Mouse (Mus musculus) forebrain, embryonic 10.5 days (tissue): ENCODE measurements around the gene Adam26a. TPM values are rescaled to one million over a fixed set of nuclear protein-coding genes. Genes with fewer than 3 reads are reported as not detected.
"Not testable (repeated sequence)": the region's sequence is repeated elsewhere in the genome, so short reads cannot be mapped to it uniquely, and the experiment has no call there.

Experiments used
- DNase-seq: peaks from one replicate; pipeline ENCODE4 v3.0.0-alpha.2; 2017; ENCODE audit warnings: low spot score; ENCODE audit errors: extremely low spot score
- H3K27ac ChIP-seq: fragments of 300-500 bp; sonication (generic); 2 replicates; pipeline ENCODE4 v1.5.1; 2016; ENCODE audit warnings: mild to moderate bottlenecking
- H3K27me3 ChIP-seq: fragments of 300-500 bp; sonication (generic); 2 replicates; pipeline ENCODE4 v1.6.1; 2016; ENCODE audit warnings: mild to moderate bottlenecking; ENCODE audit not compliant: poor library complexity, severe bottlenecking
- H3K36me3 ChIP-seq: fragments of 300-500 bp; sonication (generic); replicated peaks from 2 replicates; pipeline ENCODE4 v1.6.1; 2016; ENCODE audit warnings: mild to moderate bottlenecking, moderate library complexity
- H3K4me1 ChIP-seq: fragments of 300-500 bp; sonication (generic); 2 replicates; pipeline ENCODE4 v1.6.1; 2016
- H3K4me3 ChIP-seq: fragments of 300-500 bp; sonication (generic); 2 replicates; pipeline ENCODE4 v1.5.1; 2016; ENCODE audit warnings: mild to moderate bottlenecking, moderate library complexity
- H3K9me3 ChIP-seq: fragments of 300-500 bp; sonication (generic); 2 replicates; pipeline ENCODE4 v1.6.1; 2016; ENCODE audit warnings: mild to moderate bottlenecking, moderate library complexity
- whole genome bisulfite sequencing: fragments of 180-500 bp; shearing (Covaris S2); methylation state at CpG from one replicate; pipeline ENCODE4 v1.1.7; 2016; 5-methylcytosine and 5-hydroxymethylcytosine counted together
- polyA plus RNA-seq: library from polyadenylated mRNA; unstranded; fragments of >200 nt; fragmentation: Nextera tagmentation; extraction: Ambion mirVana; gene quantifications from 2 replicates; pipeline ENCODE4 v1.2.1, GENCODE M21; 2016

Gene Adam26a
- not detected in 2 replicates for polyA plus RNA-seq

GRCm38 (mm10) chr8:43576607-43577006, at the start of gene Adam26a:
Gene Adam26a (minus strand): TSS chr8:43576707.
- not testable (repeated sequence) for H3K27ac ChIP-seq, H3K27me3 ChIP-seq, H3K4me3 ChIP-seq, H3K36me3 ChIP-seq, DNase-seq, H3K9me3 ChIP-seq, H3K4me1 ChIP-seq
- 94% methylated on average over 2 of the region's 2 CpGs for WGBS

GRCm38 (mm10) chr8:43616046-43616445, 39.5 kb upstream of the Adam26a start:
- no peaks in the 10 kb centered on the region for H3K9me3 ChIP-seq
- DNase-seq = no peak
- no peaks in the 10 kb centered on the region for H3K27me3 ChIP-seq
- H3K4me1 ChIP-seq = no peaks in the 10 kb centered on the region
- H3K4me3 ChIP-seq = no peak overlapping the region
- H3K36me3 ChIP-seq = no peaks in the 10 kb centered on the region
- no peak overlapping the region for H3K27ac ChIP-seq
- WGBS = 91% methylated on average over 1 of the region's 1 CpGs

DNA sequence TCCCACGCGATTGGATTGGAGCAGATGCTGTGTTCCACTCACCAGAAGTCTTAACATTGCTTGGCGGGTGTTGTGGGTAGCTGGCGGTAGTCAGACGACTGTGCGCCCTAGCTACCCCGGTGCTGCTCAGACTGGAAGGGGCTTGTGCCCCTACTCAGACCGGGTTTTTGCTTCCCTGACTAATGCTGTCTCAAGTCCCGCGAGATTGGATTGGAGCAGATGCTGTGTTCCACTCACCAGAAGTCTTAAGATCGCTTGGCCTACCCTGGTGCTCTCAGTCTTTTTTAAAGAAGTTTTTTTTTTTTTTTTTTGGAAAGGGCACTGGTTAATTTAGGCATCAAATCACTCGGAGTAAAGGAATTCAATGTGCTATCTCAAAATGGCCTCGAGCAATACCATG, 27.1 kb upstream of the Adam26a start:
- 85% methylated on average over 13 of the region's 13 CpGs for WGBS
- H3K27ac ChIP-seq, H3K4me3 ChIP-seq, H3K27me3 ChIP-seq, DNase-seq, H3K9me3 ChIP-seq, H3K4me1 ChIP-seq, H3K36me3 ChIP-seq: not testable (repeated sequence)

- not testable (repeated sequence) for H3K27ac ChIP-seq, DNase-seq, H3K4me1 ChIP-seq, H3K9me3 ChIP-seq, H3K27me3 ChIP-seq, H3K36me3 ChIP-seq, H3K4me3 ChIP-seq
- WGBS = 92% methylated on average over 15 of the region's 15 CpGs
Measured at GRCm38 (mm10) chr8:43603166-43603565, 26.7 kb upstream of the Adam26a start.

DNA sequence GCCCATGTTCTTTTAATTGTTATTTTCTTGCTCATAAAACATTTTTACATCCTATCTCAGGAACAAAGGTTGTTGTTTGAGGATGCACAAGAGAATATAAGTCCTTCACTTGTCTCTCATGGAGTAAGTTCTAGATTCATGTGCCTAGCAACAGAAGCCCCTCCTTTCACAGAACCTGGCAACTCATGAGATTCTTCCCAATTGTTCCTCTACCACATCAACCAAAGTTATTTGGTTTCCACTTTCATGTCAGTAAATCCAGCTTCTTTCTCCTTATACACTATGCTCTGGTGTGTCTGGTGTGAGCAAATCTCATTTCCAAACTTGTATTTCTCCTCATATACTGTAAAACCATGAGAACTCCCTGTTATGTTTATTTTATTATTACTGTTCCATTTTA, 48.5 kb downstream of the Adam26a start, which contains the start of gene Adam26b:
Adam26b (minus strand) TSS at position 101 of the 400 bp plus-strand sequence.
- H3K36me3 ChIP-seq, H3K27me3 ChIP-seq, H3K4me1 ChIP-seq, H3K27ac ChIP-seq, H3K9me3 ChIP-seq, DNase-seq, H3K4me3 ChIP-seq: not testable (repeated sequence)

Other genes starting within 250 kb of the Adam26a start
- not detected in 2 replicates for gene Adam26b, start 48.6 kb downstream of the Adam26a start, polyA plus RNA-seq
- not detected in 2 replicates for gene Gm5346, start 50.6 kb upstream of the Adam26a start, polyA plus RNA-seq
- gene Adam34, start 133.3 kb upstream of the Adam26a start, polyA plus RNA-seq = not detected in 2 replicates